Mouse (Mus musculus) lung, embryonic 14.5 days (tissue): ENCODE results near the gene Rb1. TPM values are rescaled to one million over a fixed set of nuclear protein-coding genes. Genes with fewer than 3 reads are reported as not detected.

Source experiments
- ATAC-seq: fragments of 200-750 bp; cut with Nextera tagmentation; 2 replicates; pipeline ENCODE4 v1.8.0; 2017; ENCODE audit warnings: mild to moderate bottlenecking, moderate TSS enrichment, moderate library complexity; ENCODE audit not compliant: insufficient read depth
- DNase-seq: peaks from one replicate; pipeline ENCODE4 v3.0.0-alpha.2; 2015
- H3K27ac ChIP-seq: fragments of 300-500 bp; sonication (generic); 2 replicates; pipeline ENCODE4 v1.5.1; 2014; ENCODE audit warnings: low read depth, mild to moderate bottlenecking, moderate library complexity
- H3K27me3 ChIP-seq: fragments of 300-500 bp; sonication (generic); 2 replicates; pipeline ENCODE4 v1.6.1; 2014; ENCODE audit warnings: low read length, control low read depth; ENCODE audit not compliant: insufficient read depth
- H3K36me3 ChIP-seq: fragments of 300-500 bp; sonication (generic); 2 replicates; pipeline ENCODE4 v1.6.1; 2014; ENCODE audit warnings: control low read depth; ENCODE audit not compliant: insufficient read depth
- H3K4me1 ChIP-seq: fragments of 300-500 bp; sonication (generic); 2 replicates; pipeline ENCODE4 v1.6.1; 2014; ENCODE audit warnings: antibody characterized with exemption, control low read depth; ENCODE audit not compliant: insufficient read depth
- H3K4me2 ChIP-seq: fragments of 300-500 bp; sonication (generic); 2 replicates; pipeline ENCODE4 v1.6.1; 2014; ENCODE audit warnings: mild to moderate bottlenecking
- H3K4me3 ChIP-seq: fragments of 300-500 bp; sonication (generic); 2 replicates; pipeline ENCODE4 v1.5.1; 2014; ENCODE audit warnings: low read depth, low read length
- H3K9ac ChIP-seq: fragments of 300-500 bp; sonication (generic); 2 replicates; pipeline ENCODE4 v1.6.1; 2014
- H3K9me3 ChIP-seq: fragments of 300-500 bp; sonication (generic); 2 replicates; pipeline ENCODE4 v1.6.1; 2016; ENCODE audit warnings: low read depth, low read length, control low read depth
- CTCF ChIP-seq: IDR thresholded peaks from 2 replicates; pipeline ENCODE4 v1.5.1; 2016; ENCODE audit warnings: antibody characterized with exemption, low read depth
- WGBS: fragments of 180-500 bp; shearing (Covaris S2); extraction: QIAGEN DNeasy Blood & Tissue Kit; methylation state at CpG from one replicate; pipeline ENCODE4 v1.1.7; 2014; 5-methylcytosine and 5-hydroxymethylcytosine counted together
- polyA plus RNA-seq: library from polyadenylated mRNA; unstranded; fragments of >200 nt; fragmentation: Nextera tagmentation; extraction: Ambion mirVana; gene quantifications from 2 replicates; pipeline ENCODE4 v1.2.1, GENCODE M21; 2014

The Rb1 gene
- polyA plus RNA-seq, 1 experiment from 2014 or later, result 19.3 TPM

DNA sequence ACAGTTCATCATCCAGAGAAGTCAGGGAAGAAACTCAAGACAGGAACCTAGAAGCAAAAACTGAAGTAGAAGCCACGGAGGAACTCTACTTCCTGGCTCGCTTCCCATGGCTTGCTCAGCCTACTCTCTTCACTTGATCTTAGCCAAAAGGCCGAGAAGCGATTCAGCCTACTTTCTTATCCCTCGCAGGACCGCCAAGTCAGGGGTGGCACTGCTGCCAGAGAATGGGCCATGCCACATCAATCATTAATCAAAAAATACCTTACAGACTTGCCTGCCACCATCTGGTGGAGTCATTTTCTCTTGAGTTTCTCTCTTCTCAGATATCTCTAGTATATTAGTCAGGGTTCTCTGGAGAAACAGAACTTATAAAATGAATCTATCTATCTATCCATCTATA is 160.5 kb downstream of the Rb1 start:
- ATAC-seq (no peak), DNase-seq (no peak)
- H3K9ac ChIP-seq, result no peak overlapping the region
- no peak overlapping the region for H3K27ac ChIP-seq
- no peaks in the 10 kb centered on the region for H3K9me3 ChIP-seq
- peaks cover 88% of the 10 kb centered on the region for H3K36me3 ChIP-seq
- H3K4me2 ChIP-seq, result no peak overlapping the region
- 91% methylated on average over 6 of the region's 6 CpGs for WGBS
- H3K27me3 ChIP-seq, result no peaks in the 10 kb centered on the region
- no peaks in the 10 kb centered on the region for H3K4me1 ChIP-seq
- no peak overlapping the region for H3K4me3 ChIP-seq
- no peak for TF ChIP-seq CTCF

DNA sequence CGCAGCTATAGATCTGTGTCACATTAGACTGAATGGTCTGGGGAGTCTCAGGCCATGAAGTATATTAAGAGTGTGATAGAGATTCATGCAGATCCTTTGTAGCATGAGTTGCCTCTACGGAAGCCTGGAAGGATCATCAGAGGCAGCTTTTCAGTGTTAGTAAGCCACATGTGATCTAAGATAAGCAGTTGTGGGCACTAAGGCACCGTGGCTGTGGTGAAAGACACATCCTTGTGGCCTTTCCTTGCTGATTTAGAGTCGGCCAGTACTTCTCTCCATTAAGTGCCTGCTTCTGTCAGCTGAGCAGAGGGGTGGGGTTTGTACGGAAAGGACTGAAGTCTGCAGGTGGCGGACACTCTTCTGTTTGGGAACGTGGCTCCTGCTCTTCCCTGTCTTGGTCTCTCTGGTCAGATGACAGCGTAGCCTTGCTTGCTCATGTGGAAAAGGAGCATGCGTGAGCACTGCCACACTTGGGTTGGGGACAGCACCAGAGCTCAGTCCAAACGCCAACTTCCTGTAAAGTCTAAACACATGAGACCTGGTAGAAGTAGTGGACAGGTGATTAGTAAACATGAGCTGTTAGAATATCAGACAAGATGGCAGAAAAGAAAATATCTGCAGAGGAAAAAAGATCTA is 162.1 kb downstream of the Rb1 start:
- Histone ChIP-seq H3K4me3 (no peak overlapping the region), H3K27ac (no peak overlapping the region), H3K9ac (no peak overlapping the region), H3K27me3 (no peaks in the 10 kb centered on the region), H3K4me1 (no peaks in the 10 kb centered on the region), H3K4me2 (no peak overlapping the region), H3K9me3 (no peaks in the 10 kb centered on the region), H3K36me3 (peaks cover 94% of the 10 kb centered on the region)
- 87% methylated on average over 10 of the region's 10 CpGs for WGBS
- DNase-seq (no peak), ATAC-seq (no peak)
- no peak for TF ChIP-seq CTCF

DNA sequence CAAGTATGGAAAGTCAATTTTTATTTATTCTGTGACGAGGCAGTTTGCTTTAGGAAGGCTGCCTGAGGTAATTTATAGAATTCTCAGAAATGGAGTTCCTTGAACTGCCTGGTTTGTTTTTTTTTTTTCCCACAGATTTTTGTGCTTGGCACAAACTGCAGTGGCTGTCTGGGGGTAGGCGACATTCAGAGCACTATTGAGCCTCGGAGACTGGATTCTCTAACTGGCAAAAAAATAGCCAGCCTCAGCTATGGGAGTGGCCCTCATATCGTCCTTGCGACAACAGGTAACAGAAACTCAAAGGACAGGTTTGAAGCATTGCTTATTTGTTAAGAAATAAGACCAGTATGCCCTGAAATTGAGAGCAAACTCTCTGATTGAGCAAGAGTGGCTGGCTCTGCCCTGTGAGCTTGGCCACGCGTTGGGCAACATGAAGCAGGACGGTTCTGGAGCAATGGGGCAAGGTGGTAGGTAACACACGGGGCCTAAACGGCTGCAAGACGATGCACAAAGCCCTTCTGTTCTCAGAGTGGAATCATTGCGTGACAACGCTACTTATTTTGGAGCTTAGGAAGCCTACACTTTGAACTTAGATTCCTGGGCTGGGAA is 163.3 kb downstream of the Rb1 start:
- H3K4me2 ChIP-seq, result no peak overlapping the region
- peaks cover 94% of the 10 kb centered on the region for H3K36me3 ChIP-seq
- H3K9me3 ChIP-seq, result no peaks in the 10 kb centered on the region
- H3K4me1 ChIP-seq, result no peaks in the 10 kb centered on the region
- no peak overlapping the region for H3K9ac ChIP-seq
- 0 out of 2 replicates have a peak overlapping the region, but pooled peaks have one; percentile 8 for H3K27ac ChIP-seq
- ATAC-seq (no peak), DNase-seq (no peak)
- TF ChIP-seq CTCF, result no peak
- WGBS, result 89% methylated on average over 13 of the region's 13 CpGs
- no peaks in the 10 kb centered on the region for H3K27me3 ChIP-seq
- H3K4me3 ChIP-seq, result no peak overlapping the region

DNA sequence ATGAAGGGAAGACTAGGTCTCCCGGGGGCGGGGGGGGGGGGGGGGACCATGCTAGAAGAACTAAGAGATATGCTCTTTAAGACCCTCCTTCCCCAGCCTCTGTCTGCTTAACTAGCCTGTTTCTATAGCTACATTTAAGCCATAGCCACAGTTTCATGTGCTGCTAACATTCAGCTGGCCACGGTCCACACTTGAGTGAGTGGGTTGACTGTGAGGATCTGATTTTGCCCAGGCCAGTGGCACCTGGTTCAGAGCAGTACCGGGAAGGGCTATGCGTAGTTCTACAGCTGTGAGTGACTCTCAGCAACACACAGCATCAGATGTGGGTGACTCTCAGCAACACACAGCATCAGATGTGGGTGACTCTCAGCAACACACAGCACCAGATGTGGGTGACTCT is 164.3 kb downstream of the Rb1 start:
- DNase-seq, result no peak
- H3K4me2 ChIP-seq, result no peak overlapping the region
- no peak overlapping the region for H3K27ac ChIP-seq
- no peak for ATAC-seq
- no peak overlapping the region for H3K4me3 ChIP-seq
- WGBS, result 93% methylated on average over 4 of the region's 5 CpGs
- H3K36me3 ChIP-seq, result peaks cover 94% of the 10 kb centered on the region
- TF ChIP-seq CTCF, result no peak
- H3K4me1 ChIP-seq, result no peaks in the 10 kb centered on the region
- no peaks in the 10 kb centered on the region for H3K27me3 ChIP-seq
- H3K9ac ChIP-seq, result no peak overlapping the region
- no peaks in the 10 kb centered on the region for H3K9me3 ChIP-seq

DNA sequence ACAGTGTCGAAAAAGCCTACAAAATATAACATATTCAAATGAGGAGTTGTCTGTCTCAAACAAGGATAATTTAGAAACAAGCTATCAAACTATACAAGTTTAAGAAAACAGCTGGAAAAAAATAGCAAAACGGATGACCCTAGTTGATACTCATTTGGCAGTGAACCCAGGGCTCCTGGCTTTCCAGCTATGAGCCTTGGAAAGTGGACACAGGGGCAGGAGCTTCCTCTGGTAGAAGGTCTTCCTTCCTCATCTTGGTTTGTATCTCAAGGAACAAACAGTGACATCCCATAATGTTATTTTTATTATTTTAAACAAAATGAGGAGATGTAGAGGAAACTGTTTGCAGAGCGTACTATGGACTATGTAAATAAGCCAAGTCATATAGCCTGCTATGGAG is 177.5 kb downstream of the Rb1 start:
- H3K27ac ChIP-seq, result no peak overlapping the region
- WGBS, result 82% methylated on average over 3 of the region's 3 CpGs
- 0 out of 2 replicates have a peak, but pooled peaks cover 4% of the 10 kb centered on the region for H3K4me1 ChIP-seq
- no peak for TF ChIP-seq CTCF
- peaks cover 17% of the 10 kb centered on the region; the same call in 1 of the 2 replicates for H3K36me3 ChIP-seq
- no peak overlapping the region for H3K9ac ChIP-seq
- H3K4me2 ChIP-seq, result no peak overlapping the region
- H3K4me3 ChIP-seq, result no peak overlapping the region
- ATAC-seq, result no peak
- H3K27me3 ChIP-seq, result no peaks in the 10 kb centered on the region
- no peaks in the 10 kb centered on the region for H3K9me3 ChIP-seq
- DNase-seq, result no peak

DNA sequence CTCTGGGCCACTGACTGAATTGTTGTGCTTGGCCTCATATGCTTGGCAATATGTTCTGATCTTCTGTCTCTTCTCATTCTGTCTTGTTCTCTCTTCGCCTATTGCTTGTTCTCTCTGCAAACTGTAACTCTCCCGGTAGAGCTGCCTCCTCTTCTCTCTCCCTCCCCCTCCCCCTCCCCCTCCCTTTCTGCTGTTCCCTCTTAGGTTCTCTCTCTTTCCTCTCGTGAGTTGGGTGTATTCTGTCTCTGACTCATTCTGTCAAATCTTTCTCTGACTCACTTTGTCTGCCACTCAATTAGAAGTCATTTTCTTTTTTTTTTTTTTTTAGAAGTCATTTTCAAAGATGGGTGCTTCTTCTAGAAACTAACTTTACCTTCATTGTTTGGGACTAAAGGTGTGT is 178.9 kb downstream of the Rb1 start:
- no peak overlapping the region for H3K4me3 ChIP-seq
- peaks cover 9% of the 10 kb centered on the region; the same call in 1 of the 2 replicates for H3K36me3 ChIP-seq
- no peak for TF ChIP-seq CTCF
- peaks cover 7% of the 10 kb centered on the region; the same call in 1 of the 2 replicates for H3K4me1 ChIP-seq
- H3K9ac ChIP-seq, result no peak overlapping the region
- no peak for ATAC-seq
- DNase-seq, result no peak
- no peak overlapping the region for H3K27ac ChIP-seq
- H3K9me3 ChIP-seq, result no peaks in the 10 kb centered on the region
- H3K27me3 ChIP-seq, result no peaks in the 10 kb centered on the region
- WGBS, result 47% methylated on average over 3 of the region's 3 CpGs
- H3K4me2 ChIP-seq, result no peak overlapping the region

DNA sequence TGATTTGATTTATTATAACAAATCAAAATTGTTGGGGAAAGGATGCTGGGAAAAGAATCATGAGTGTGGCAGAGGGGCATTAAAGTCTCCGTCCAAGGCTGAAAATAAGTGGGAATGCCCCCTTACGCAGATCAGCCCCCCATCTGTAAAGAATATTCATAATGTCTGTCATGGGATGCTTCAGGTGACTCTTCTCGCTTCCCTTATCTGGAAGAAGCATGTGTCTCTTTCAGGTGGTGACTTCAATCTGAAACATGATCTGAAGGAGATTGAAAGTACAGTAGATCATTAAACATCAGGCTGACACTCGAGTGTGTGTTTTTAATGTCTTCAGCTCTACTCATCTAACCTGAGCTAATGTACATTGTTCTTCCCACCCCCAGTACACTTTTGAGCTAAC is 180.1 kb downstream of the Rb1 start:
- no peak for TF ChIP-seq CTCF
- 81% methylated on average over 4 of the region's 4 CpGs for WGBS
- Histone ChIP-seq H3K4me2 (no peak overlapping the region), H3K27ac (no peak overlapping the region), H3K9ac (no peak overlapping the region), H3K4me1 (peaks cover 8% of the 10 kb centered on the region; the same call in 1 of the 2 replicates), H3K27me3 (no peaks in the 10 kb centered on the region), H3K4me3 (no peak overlapping the region), H3K9me3 (no peaks in the 10 kb centered on the region), H3K36me3 (peaks cover 5% of the 10 kb centered on the region; the same call in 1 of the 2 replicates)
- ATAC-seq (no peak), DNase-seq (no peak)
